Mouse (Mus musculus) spleen, adult 18-20 months (tissue): Measurements from ENCODE around the gene Prelp.
"Not testable (repeated sequence)": the region's sequence is repeated elsewhere in the genome, so short reads cannot be mapped to it uniquely, and the experiment has no call there.

Source experiments
- DNase-seq, 2 experiments: peaks; one replicate each; pipeline ENCODE4 v3.0.0; 2022; ENCODE audit warnings: mixed read lengths in 2 of 2

Prelp gene

GRCm38 (mm10) chr1:133921304-133921751 lies at the start of gene Prelp:
Gene Prelp, minus strand, starts transcription at chr1:133921414.
- DNase-seq, result no peak

GRCm38 (mm10) chr1:133969427-133969826 lies 48.2 kb upstream of the Prelp start:
- no peak for DNase-seq

DNA sequence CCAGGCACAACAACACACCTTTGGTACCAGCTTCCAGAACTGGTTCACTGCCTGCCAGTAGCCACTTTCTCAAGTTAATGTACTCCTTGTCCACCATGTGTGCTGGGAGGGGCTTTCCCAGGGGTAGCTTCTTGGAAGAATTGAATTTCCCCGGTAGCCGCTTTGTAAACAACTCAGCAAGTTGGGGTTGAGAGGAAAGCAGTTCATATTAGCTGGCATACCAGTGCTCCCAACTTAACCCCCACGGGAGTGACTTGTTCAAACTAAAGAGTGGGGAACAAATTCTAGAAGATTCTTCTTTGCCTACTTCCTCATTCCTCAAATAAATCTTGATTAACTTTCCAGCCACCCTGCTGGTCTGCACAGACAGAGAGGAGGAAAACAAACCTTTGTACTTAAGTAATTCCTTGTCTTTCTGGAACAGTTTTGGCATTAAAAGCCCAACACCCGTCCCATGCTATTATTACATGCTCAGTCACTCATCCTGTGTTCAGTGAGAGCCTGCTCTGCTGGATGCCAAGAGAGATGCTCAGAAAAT lies 47.6 kb upstream of the Prelp start:
- no peak for DNase-seq

DNA sequence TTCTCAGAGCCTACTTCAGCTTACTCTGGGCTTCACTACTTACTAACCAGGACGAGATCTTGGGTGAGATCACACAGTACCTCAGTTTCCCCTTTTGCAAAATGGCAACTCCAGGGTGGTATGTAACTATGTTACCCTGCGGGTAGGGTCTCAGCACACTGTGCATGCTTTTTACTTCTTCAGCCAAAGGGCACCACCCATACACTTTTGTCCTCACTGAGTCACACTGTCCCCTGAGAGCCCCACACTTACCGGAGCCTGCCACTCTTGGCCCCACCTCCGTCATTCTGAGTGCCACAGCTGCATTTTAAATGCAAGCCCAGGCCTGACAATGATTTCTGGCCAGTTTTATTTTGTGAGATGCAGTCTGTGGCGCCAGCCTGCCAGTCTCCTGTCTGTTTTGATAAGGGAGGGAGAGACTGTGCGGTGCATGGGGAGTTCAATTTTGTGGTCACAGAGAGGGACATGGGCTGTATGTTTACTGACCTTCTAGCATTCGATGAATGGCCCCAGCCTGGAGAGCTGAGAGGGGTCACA lies 46.3 kb upstream of the Prelp start:
- no peak for DNase-seq

DNA sequence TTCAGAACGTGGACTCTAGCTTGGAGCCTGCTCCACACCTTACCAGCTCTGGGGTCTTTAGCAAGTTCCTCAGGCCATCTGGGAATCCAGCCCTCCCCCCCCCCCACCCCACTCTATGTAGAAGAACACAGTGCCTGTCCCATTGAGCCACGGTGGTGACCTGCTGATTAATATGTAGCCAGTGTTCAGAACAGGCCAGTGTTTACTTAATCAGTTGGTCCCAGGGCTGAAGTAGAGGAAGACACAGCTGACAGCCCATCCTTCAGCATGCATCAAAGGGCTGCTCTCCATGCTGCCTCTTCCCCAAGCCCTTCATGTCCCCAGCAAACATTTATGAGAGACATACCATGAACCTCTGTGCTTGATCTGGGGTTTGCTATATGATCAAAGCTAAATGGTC lies 44.8 kb upstream of the Prelp start:
- no peak for DNase-seq

DNA sequence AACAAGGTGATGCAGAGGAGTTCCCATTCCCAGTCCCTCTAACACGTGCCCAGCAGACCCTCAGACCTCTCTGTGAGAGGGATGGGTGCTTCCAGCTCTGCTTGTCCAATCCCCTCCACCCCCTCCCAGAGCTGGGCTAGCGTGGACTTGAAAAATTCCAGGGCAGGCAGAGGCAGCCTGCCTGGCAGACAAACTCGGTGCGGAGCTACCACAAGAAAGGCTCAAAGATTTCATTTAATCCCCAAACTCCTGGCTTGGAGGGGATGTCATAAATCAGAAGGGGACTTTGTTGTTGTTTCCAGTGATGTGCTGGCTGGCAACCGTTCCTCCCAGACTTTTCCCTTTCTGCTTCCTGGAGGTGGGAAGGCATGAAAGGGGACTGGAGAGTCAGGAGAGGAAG lies 44.1 kb upstream of the Prelp start:
- no peak for DNase-seq

- no peak for DNase-seq
Measured at GRCm38 (mm10) chr1:133964742-133965141, 43.5 kb upstream of the Prelp start.

DNA sequence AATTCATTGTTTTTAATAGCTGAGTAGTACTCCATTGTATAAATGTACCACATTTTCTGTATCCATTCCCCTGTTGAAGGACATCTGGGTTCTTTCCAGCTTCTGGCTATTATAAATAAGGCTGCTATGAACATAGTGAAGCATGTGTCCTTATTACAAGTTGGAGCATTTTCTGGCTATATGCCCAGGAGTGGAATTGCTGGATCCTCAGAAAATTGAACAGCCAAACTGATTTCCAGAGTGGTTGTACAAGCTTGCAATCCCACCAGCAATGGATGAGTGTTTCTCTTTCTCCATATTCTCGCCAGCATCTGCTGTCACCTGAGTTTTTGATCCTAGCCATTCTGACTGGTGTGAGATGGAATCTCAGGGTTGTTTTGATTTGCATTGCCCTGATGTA lies 42.4 kb upstream of the Prelp start:
- not testable (repeated sequence) for DNase-seq

GRCm38 (mm10) chr1:133963128-133963527 lies 41.9 kb upstream of the Prelp start:
- not testable (repeated sequence) for DNase-seq

DNA sequence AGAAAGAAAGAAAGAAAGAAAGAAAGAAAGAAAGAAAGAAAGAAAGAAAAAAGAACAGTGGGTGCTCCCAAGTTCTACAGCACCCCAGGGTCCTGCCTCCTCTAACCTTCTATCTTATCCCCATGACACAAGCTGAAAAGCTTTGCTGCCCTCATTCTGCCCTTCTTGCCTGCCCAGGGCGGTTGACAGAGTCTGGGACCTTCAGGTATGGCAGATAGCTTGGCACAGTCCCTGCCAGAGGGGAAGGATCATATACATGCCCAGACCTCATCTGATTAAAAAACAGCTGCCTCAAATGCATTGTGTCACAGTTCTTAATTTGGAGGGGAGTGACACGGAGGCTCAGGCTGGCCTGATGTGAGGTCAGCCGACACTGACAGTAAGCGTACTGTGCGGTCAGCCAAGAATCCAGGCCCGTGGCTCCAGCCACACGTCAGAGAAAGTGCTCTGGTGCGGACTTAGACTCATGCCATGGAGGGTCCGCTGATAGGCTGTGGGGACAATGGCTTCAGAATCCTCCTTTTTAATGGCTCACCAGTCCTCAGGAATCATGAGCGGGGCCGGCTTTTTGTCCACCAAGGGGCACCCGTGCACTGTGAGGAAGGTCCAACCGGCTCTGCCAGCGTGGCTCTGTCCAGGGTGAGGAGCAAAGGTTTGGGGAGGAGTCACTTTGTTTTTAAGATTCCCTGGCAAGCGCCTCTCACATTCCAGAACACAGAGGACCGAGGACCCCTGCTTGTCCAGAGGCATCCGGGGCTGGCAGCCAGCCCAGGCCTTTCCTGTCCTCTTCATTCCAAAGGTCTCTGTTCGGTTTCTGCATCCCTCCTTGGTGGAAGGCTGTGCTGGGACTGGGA lies 40.3 kb upstream of the Prelp start:
- peak; percentile 8 to 14 for DNase-seq

GRCm38 (mm10) chr1:133959521-133959920 lies 38.3 kb upstream of the Prelp start:
- no peak for DNase-seq

DNA sequence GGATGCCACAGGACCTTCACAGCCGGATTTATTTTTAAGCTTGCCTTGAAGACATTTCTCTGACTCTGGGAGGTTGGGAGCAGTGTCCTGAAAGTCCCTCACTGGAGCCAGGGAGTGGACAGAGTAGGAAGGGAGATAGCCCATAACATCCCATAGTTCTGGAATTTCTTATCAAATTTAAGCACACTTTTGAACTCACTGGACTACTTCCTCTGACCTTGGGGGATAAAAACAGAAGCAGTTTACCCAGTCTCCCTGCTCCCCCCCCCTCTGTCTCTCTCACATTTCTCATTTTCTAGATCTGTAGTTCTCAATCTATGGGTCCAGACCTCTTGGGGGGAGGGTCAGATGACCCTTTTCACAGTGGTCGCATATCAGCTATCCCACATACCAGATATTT lies 32.8 kb upstream of the Prelp start:
- no peak for DNase-seq

DNA sequence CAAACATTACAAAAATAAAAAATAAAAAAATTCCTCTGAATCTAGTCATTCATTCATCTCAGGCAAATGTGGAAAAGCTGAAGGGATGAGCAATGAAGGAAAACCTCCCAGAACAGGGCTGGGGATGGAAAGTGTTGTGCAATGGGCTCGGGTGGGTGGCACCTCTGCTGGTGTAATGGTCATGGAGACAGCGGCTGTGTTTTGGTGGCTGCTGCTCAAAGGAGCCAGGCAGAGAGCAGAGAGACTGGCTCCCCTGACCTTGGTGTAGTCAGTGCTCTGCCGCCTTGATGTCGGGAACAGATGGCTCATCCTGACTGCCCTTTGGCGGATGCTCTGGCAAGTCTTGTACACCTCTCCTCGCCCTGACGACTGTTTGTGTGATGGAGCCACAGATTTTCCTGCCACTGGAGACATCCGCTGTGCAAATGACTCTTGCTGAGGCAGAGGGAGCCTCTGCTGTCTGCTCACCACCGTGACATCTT lies 32.1 kb upstream of the Prelp start:
- no peak for DNase-seq

DNA sequence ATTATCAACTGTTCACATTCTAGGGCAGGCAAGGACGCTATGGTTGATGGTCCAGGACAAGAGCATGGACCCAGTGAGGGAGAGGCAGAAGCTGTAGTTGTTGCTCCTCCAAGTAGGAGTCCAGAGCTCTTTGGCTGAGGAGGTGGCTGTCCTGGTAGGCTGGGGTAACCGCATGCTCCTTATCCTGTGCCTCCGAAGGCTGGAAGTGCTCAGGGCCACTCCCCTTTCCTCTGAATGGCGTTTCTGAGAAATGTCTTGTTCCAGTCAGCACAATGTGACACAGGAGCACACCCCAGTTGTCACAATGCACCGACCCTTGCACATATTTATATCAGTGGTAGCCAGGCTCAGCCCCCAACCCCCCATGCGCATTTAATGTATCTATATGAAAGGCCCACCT lies 30.4 kb upstream of the Prelp start:
- DNase-seq, result no peak

DNA sequence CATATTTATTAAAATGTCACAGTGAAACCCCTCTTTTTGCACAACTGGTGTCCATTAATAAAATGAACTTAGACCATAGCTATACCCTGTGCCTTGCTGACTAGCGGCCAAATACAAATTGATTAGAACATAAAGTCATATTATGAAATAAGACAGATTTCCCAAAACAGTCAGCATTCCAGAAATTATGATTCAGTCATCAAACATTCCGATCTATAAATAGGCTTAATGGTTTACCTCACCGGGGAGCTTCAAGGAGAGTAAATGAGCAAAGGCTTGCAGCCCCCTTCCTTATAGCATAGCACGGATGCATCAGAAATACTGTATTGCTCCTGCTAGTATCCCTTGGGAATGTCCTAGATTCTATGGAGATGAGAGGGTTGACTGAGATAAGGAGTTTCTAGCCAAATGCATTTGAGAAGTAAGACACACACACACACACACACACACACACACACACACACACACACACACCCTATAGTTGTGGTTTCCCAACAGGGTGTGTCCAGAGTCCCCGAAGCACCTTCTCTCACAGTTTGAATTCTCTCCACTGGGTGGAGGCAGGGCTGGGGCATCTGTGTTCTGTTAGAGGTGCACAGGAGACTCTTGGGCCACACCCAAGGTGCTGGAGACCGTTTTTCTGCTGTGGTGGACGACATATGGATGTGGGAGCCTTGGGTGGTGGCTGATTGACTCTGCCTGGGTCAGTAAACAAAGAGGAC lies 29.0 kb upstream of the Prelp start:
- DNase-seq, result no peak

- no peak for DNase-seq
Measured at GRCm38 (mm10) chr1:133945106-133945505, 23.9 kb upstream of the Prelp start.

GRCm38 (mm10) chr1:133941904-133942303 lies 20.7 kb upstream of the Prelp start:
- no peak for DNase-seq

DNA sequence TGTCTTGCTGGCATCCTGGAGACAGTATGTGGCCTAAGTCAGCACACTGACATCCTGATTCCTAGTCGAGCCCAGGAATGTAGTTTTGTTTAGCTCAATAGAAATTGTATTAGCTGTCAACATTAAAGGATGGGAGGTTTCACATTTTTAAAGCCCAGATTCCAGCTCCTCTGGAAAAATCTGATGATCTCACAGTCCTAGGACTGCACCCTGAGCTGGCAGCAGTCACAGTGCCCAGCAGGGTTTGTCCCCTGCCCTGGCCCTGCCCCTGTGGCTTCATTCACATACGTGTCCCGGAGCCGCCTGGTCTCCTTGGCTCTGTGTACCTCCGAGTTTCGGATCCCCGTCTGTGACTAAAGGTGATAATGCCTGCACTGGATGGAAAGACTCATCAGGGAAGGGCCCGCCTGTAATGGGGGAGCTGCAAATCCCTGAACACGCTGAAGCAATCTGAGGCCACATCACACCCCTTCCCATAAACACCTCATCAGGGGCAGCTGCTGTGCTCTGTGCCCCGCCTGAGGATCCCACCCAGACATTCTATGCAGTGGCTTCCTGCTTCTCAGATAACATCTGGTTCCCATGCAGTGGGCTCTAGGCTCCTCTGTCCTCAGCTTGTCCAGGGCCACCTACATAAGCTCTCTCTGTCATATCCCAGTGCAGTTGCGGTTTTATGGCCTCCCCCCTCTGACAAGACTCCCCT lies 20.1 kb upstream of the Prelp start:
- DNase-seq, result no peak

- no peak for DNase-seq
Measured at GRCm38 (mm10) chr1:133940481-133941092, 19.4 kb upstream of the Prelp start.

- no peak for DNase-seq
Measured at GRCm38 (mm10) chr1:133939708-133940107, 18.5 kb upstream of the Prelp start.

DNA sequence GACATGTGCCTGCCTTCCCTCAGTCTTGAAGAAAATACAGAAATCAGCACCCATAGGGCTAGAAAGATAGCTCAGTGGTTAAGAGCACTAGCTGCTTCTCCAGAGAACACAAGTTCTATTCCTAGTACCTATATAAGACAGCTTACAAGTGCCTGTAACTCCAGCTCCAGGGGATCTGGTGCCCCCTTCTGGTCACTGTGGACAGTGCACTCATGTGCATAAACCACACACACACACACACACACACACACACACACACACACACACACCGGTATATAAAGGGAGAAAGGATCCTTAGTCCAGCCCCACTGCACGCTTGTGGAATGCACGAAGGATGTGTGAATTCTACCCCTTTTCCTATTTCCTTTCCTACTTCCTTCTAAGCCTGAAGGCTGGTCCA lies 15.0 kb upstream of the Prelp start:
- no peak for DNase-seq

- DNase-seq, result no peak
Measured at GRCm38 (mm10) chr1:133934354-133934963, 13.2 kb upstream of the Prelp start.
